Mouse (Mus musculus) limb, embryonic 13.5 days (tissue): ENCODE results near the gene Ybx3. TPM values are rescaled to one million over a fixed set of nuclear protein-coding genes. Genes with fewer than 3 reads are reported as not detected.

Experiments used
- ATAC-seq: fragments of 200-750 bp; cut with Nextera tagmentation; 2 replicates; pipeline ENCODE4 v1.8.0; 2017; ENCODE audit warnings: low read depth, moderate number of reproducible peaks, moderate TSS enrichment; ENCODE audit not compliant: low FRiP score
- H3K27ac ChIP-seq: fragments of 300-500 bp; sonication (generic); 2 replicates; pipeline ENCODE4 v1.5.1; 2015; ENCODE audit warnings: inconsistent platforms, mild to moderate bottlenecking, moderate library complexity
- H3K27me3 ChIP-seq: fragments of 300-500 bp; sonication (generic); 2 replicates; pipeline ENCODE4 v1.6.1; 2015; ENCODE audit warnings: mild to moderate bottlenecking, inconsistent platforms
- H3K36me3 ChIP-seq: fragments of 300-500 bp; sonication (generic); 2 replicates; pipeline ENCODE4 v1.6.1; 2015; ENCODE audit warnings: inconsistent platforms, mild to moderate bottlenecking, moderate library complexity
- H3K4me1 ChIP-seq: fragments of 300-500 bp; sonication (generic); 2 replicates; pipeline ENCODE4 v1.6.1; 2015; ENCODE audit warnings: inconsistent platforms
- H3K4me2 ChIP-seq: fragments of 300-500 bp; sonication (generic); replicated peaks from 2 replicates; pipeline ENCODE4 v1.6.1; 2015; ENCODE audit warnings: inconsistent platforms, mild to moderate bottlenecking, moderate library complexity
- H3K4me3 ChIP-seq: fragments of 300-500 bp; sonication (generic); 2 replicates; pipeline ENCODE4 v1.5.1; 2015; ENCODE audit warnings: moderate library complexity, mild to moderate bottlenecking, inconsistent platforms
- H3K9ac ChIP-seq: fragments of 300-500 bp; sonication (generic); 2 replicates; pipeline ENCODE4 v1.6.1; 2015; ENCODE audit warnings: mild to moderate bottlenecking, inconsistent platforms
- H3K9me3 ChIP-seq: fragments of 300-500 bp; sonication (generic); 2 replicates; pipeline ENCODE4 v1.6.1; 2016; ENCODE audit warnings: inconsistent platforms
- WGBS: fragments of 180-500 bp; shearing (Covaris S2); methylation state at CpG from one replicate; pipeline ENCODE4 v1.1.7; 2015; 5-methylcytosine and 5-hydroxymethylcytosine counted together
- polyA plus RNA-seq: library from polyadenylated mRNA; unstranded; fragments of >200 nt; fragmentation: Nextera tagmentation; extraction: Ambion mirVana; gene quantifications from 2 replicates; pipeline ENCODE4 v1.2.1, GENCODE M21; 2015

Gene Ybx3
- polyA plus RNA-seq, 1 experiment from 2014 or later, result 43.5 TPM

DNA sequence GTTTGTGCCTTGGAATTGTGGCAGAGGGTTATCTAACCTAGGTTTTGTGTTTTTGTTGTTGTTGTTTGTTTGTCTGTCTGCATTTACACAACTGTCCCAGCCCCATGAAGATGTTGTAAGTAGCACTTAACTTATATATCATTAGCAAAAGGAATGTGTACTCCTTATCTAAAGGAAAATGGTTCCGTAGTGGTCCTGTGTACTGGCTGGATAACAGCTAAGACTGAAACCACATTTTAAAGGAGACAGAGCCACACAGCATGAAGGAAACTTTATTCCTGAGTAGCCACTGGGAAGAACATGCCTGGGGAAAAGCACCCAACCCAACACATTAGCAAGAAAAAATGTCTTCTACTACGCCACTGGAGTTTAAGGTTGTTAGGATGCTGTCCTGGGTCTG lies 28.7 kb downstream of the Ybx3 start:
- Histone ChIP-seq H3K4me1 (peaks cover 6% of the 10 kb centered on the region; the same call in 1 of the 2 replicates), H3K9me3 (no peaks in the 10 kb centered on the region), H3K4me2 (no peak overlapping the region), H3K36me3 (peaks cover 13% of the 10 kb centered on the region), H3K4me3 (no peak overlapping the region), H3K27me3 (no peaks in the 10 kb centered on the region), H3K27ac (no peak overlapping the region), H3K9ac (no peak overlapping the region)
- 89% methylated on average over 2 of the region's 2 CpGs for WGBS
- ATAC-seq, result no peak

DNA sequence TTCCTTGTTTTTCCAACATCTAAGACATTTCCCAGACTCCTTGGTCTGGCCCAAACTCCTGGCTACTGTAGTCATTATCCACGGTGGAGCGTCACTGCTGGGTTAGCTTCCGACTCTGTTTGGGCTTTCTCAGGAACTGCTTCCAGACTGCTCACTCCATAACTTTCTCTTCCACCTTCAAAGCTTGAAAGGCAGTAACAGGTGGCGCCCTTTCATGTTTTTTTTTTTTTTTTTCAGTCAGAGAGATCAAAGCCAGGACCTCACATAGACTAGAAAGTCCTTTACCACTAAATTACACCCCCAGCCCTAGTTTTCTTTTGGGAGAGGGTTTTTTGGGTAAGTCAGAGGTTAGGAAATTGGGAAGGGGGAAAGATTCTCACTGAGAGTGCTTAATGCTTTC lies 33.4 kb downstream of the Ybx3 start:
- Histone ChIP-seq H3K9me3 (no peaks in the 10 kb centered on the region), H3K4me1 (peaks cover 10% of the 10 kb centered on the region; the same call in 1 of the 2 replicates), H3K9ac (no peak overlapping the region), H3K27me3 (no peaks in the 10 kb centered on the region), H3K36me3 (no peaks in the 10 kb centered on the region), H3K4me3 (no peak overlapping the region), H3K4me2 (no peak overlapping the region), H3K27ac (no peak overlapping the region)
- no peak for ATAC-seq
- 3% methylated on average over 4 of the region's 4 CpGs for WGBS

DNA sequence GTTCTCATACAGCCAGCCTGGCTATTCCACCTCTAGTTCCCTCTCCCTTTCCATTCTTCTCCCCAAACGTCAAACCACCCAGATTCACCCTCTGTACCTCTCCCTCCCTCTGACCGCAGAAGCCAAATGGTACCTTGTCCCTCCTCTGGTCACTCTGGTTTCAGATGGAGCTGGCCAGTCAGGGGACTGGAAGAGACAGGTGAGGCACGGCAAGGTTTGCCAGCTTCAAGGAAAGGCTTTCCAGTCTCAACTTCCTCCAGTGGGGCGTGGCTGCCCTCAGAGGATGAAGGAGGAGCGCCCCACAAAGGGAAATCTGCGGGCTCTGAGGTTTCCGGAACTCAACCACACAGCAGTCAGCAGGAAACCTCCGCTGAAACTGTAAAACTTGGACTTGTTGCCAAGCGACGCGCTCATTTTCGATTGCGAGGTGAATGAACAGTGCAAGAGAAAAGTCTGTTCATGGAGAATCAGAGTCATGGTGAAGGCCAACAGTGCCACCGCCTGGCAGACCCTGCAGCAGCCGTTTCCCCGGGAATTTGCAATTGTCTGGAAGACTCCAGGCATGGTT lies 34.8 kb downstream of the Ybx3 start, which contains the start of gene Styk1:
Gene Styk1 (minus strand): TSS at position 246 of the 568 bp plus-strand sequence.
- Histone ChIP-seq H3K9me3 (no peaks in the 10 kb centered on the region), H3K27ac (peak within 1 kb of the TSS; percentile 33; the same call in 1 of the 2 replicates), H3K9ac (peak within 1 kb of the TSS; percentile 54; the same call in 1 of the 2 replicates), H3K4me3 (peak within 1 kb of the TSS; percentile 41), H3K4me1 (peaks cover 10% of the 10 kb centered on the region; the same call in 1 of the 2 replicates), H3K4me2 (peak within 1 kb of the TSS; percentile 67), H3K27me3 (no peaks in the 10 kb centered on the region), H3K36me3 (no peaks in the 10 kb centered on the region)
- ATAC-seq, result peak; percentile 92
- WGBS, result under 1% methylated on average over 16 of the region's 16 CpGs

DNA sequence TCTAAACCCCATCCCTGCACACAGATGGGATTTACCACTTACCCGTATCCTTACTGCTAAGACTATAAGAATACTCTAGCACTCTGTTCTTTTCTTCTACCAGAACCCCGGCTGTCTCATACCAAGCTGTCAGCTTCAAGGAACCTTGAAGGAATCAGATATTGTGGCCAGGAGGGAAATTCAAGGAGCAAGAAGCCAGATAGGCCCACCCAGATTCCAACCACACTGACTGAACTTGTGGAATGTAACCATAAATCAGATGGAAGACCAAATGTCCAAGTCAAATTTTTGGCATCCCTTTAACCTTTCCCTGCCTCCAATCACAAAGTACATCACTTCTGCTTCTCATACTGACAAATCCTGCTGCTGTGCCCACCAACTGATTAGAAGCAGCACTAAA lies 41.2 kb downstream of the Ybx3 start:
- Histone ChIP-seq H3K4me3 (no peak overlapping the region), H3K9me3 (no peaks in the 10 kb centered on the region), H3K4me1 (no peaks in the 10 kb centered on the region), H3K27ac (no peak overlapping the region), H3K36me3 (no peaks in the 10 kb centered on the region), H3K4me2 (no peak overlapping the region), H3K9ac (no peak overlapping the region), H3K27me3 (no peaks in the 10 kb centered on the region)
- ATAC-seq, result no peak
- 78% methylated on average over 2 of the region's 2 CpGs for WGBS

DNA sequence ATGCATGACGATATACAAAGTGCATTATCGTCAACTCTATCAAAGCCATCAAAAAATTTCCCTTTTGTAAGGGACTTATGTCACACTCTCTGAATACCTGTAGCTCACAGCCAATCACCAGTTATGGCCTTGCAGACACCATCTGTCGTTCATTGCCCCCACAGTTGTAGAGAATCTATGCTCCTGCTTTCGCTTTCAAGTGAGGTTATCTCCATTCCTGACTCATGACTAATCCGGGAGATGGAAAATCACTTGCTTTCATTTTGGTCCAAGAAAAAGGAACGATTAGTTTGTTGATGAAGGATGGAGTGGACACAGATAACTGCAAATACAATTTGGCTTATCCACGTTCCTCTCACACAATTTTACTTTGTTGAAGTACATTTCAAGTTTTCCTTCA lies 43.9 kb downstream of the Ybx3 start:
- no peaks in the 10 kb centered on the region for H3K27me3 ChIP-seq
- H3K9ac ChIP-seq, result no peak overlapping the region
- no peak overlapping the region for H3K4me2 ChIP-seq
- H3K4me1 ChIP-seq, result no peaks in the 10 kb centered on the region
- no peak overlapping the region for H3K27ac ChIP-seq
- 82% methylated on average over 7 of the region's 7 CpGs for WGBS
- H3K9me3 ChIP-seq, result no peaks in the 10 kb centered on the region
- H3K4me3 ChIP-seq, result no peak overlapping the region
- no peak for ATAC-seq
- no peaks in the 10 kb centered on the region for H3K36me3 ChIP-seq

DNA sequence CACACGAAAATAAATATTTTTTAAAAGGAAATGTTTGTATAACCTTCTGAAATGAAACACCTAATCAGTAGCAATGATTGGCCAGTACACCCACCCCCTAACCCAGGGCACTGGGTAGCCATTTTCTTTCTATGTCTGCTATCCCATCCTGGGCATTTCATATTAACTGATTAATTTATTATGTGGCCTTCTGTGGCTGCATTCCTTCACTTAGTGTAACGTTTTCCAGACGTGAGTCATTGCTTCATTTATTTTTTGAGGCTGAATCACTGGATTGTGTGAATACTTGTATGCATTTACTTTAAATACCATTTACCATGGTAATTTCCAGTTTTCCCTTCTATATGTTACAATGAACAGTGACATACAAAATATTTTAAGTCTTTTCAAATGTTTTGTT lies 48.2 kb downstream of the Ybx3 start:
- Histone ChIP-seq H3K36me3 (no peaks in the 10 kb centered on the region), H3K27me3 (no peaks in the 10 kb centered on the region), H3K27ac (no peak overlapping the region), H3K9me3 (no peaks in the 10 kb centered on the region), H3K4me3 (no peak overlapping the region), H3K4me2 (no peak overlapping the region), H3K4me1 (no peaks in the 10 kb centered on the region), H3K9ac (no peak overlapping the region)
- no peak for ATAC-seq
- WGBS, result 46% methylated on average over 3 of the region's 3 CpGs

DNA sequence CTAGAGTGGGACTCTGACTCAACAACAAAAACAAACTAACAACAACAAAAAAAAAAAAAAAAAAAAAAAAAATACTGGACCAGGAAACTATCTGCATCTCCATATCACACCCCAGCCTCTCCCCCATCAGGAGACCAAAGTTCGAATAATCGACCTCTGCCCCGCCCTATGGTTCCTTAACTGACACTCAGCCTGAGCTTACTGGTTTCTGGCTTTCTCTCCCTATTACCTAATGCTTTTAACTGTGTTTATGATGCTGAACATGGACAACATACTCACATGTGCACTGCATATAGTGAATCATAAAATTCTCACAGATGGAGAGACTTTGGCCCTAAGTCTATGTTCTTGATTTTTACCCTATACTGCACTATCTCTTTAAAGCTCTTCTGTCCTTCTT lies 49.0 kb downstream of the Ybx3 start:
- Histone ChIP-seq H3K4me1 (no peaks in the 10 kb centered on the region), H3K36me3 (no peaks in the 10 kb centered on the region), H3K9me3 (no peaks in the 10 kb centered on the region), H3K4me3 (no peak overlapping the region), H3K27me3 (no peaks in the 10 kb centered on the region), H3K4me2 (no peak overlapping the region), H3K27ac (no peak overlapping the region), H3K9ac (no peak overlapping the region)
- no peak for ATAC-seq
- 83% methylated on average over 3 of the region's 3 CpGs for WGBS

DNA sequence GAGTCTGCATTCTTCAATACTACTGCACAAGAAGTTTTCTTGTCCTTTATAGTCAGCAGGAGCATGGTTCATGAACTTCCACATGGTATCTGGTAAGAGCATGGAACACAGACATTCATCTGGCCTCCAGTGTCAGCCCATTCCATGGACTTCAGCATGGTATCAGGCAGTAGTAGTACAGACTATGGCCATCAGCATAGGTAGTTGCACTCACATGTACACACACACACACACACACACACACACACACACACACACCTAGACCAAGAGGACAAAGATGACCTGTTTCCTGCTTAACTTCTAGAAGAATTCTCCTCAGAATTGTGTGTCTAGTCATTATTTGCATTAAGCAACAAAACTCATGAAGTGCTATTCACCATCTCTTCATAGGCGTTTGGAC lies 49.5 kb downstream of the Ybx3 start:
- ATAC-seq, result no peak
- Histone ChIP-seq H3K4me1 (no peaks in the 10 kb centered on the region), H3K4me3 (no peak overlapping the region), H3K36me3 (no peaks in the 10 kb centered on the region), H3K27ac (no peak overlapping the region), H3K9ac (no peak overlapping the region), H3K27me3 (no peaks in the 10 kb centered on the region), H3K4me2 (no peak overlapping the region), H3K9me3 (no peaks in the 10 kb centered on the region)
- WGBS, result 79% methylated on average over 1 of the region's 1 CpGs

DNA sequence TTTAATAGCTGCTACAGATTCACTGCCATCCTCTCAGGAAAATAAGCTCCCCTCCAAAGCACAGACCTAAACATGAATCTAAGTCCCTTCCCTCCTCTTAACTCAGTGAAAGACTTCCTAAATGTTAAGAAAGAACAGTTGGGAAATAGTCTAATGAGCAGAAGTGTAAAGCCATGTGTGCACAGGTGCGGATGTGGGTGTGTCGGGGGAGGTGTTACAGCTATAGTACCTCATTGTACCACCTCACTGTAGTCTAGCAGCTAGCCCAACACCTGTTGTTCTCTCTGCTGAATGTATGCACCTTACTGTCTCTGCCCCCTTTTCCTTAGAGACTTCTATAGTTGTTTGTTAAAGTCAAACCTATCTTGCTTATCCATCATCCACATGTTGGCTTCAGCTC lies 61.2 kb downstream of the Ybx3 start:
- H3K9me3 ChIP-seq, result no peaks in the 10 kb centered on the region
- H3K4me2 ChIP-seq, result no peak overlapping the region
- H3K36me3 ChIP-seq, result no peaks in the 10 kb centered on the region
- H3K27ac ChIP-seq, result no peak overlapping the region
- no peaks in the 10 kb centered on the region for H3K4me1 ChIP-seq
- H3K27me3 ChIP-seq, result no peaks in the 10 kb centered on the region
- no peak overlapping the region for H3K4me3 ChIP-seq
- ATAC-seq, result no peak
- H3K9ac ChIP-seq, result no peak overlapping the region
- WGBS, result 80% methylated on average over 2 of the region's 2 CpGs

DNA sequence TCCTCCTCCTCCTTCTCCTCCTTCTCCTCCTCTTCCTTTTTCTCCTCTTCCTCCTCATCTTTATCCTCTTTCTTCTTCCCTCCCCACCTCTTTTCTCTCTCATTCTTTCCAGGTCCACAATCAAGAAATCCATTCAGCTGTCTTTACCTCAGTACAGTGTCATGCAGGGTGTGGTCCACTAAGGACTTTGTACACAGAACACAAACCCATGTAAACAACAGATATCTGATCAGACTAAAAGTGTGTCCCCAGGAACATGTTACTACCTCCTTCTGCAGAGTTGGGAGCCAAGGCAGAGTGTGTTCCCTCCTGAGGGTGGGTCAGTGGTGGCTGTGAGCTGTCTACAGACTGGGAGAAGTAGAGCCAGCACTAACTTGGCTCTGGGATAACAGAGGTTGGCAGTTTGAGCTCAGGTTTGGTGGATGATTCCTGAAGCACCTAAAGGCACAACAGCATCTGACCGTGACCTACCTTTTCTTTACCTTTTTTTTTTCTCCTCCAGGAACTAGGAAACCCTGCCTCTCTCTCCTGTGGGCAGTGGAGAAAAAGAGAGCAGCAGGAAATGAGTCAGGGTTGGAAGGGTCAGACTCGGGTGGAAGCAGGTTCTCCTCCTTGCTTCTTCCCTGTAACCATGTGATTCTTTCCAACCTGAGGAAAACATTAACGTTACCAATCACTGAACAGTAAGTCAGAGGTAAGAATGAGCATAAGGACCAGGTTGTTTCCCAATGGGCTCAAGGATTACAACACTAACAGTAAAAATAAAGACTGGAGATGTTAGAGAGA lies 66.2 kb downstream of the Ybx3 start:
- Histone ChIP-seq H3K27me3 (no peaks in the 10 kb centered on the region), H3K4me3 (no peak overlapping the region), H3K36me3 (no peaks in the 10 kb centered on the region), H3K9ac (no peak overlapping the region), H3K4me2 (no peak overlapping the region), H3K27ac (no peak overlapping the region), H3K4me1 (no peaks in the 10 kb centered on the region), H3K9me3 (no peaks in the 10 kb centered on the region)
- ATAC-seq, result no peak
- 77% methylated on average over 3 of the region's 3 CpGs for WGBS

DNA sequence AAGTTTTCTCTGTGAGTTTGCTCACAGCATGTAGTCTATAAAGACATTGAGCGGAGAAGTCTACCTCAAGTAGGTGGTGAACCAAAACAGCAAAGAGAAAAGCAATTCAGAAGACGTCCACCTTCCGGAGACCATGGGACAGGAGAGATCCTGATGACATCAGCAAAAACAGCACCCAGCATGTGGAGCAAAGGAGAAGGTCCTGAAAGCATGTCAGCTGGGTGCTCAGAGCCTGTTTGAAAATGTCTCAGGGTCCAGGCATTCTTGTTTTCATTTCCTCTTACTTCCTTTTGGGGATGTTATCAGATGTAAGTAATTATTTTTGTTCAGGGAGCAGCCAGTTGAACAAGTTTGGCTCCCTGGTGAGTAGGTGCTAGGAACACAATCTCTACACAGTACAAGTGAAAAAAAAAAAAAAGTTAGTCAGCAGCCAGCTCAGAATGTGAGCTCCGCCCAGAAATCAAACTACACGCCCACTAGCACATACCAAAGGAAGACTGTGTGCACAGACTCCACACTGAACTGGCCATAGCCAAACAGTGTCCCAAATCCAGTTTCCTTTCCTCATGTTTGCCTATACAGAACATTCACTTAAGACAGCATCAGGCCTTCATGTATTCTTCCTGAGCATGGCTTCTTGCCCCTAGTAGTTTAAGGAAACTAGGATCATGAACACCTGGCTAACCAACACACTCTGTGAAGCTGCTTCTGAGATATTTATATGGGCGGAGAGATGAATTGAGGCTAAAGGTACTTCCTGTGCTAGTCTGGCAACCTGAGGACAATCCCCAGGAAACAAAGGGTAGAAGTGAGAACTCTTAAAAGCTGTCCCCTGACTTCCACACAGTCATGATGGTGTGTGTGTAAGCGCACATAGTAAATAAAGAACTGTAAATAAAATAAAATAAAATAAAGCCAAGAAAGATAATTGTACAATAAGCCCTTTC lies 71.8 kb downstream of the Ybx3 start:
- no peak overlapping the region for H3K9ac ChIP-seq
- no peaks in the 10 kb centered on the region for H3K9me3 ChIP-seq
- WGBS, result 82% methylated on average over 7 of the region's 7 CpGs
- no peak overlapping the region for H3K27ac ChIP-seq
- no peaks in the 10 kb centered on the region for H3K4me1 ChIP-seq
- H3K4me3 ChIP-seq, result no peak overlapping the region
- no peaks in the 10 kb centered on the region for H3K27me3 ChIP-seq
- no peak overlapping the region for H3K4me2 ChIP-seq
- no peaks in the 10 kb centered on the region for H3K36me3 ChIP-seq
- no peak for ATAC-seq
